33 mouse cellular contexts compared by ENCODE assay signal in the genomic region with DNA sequence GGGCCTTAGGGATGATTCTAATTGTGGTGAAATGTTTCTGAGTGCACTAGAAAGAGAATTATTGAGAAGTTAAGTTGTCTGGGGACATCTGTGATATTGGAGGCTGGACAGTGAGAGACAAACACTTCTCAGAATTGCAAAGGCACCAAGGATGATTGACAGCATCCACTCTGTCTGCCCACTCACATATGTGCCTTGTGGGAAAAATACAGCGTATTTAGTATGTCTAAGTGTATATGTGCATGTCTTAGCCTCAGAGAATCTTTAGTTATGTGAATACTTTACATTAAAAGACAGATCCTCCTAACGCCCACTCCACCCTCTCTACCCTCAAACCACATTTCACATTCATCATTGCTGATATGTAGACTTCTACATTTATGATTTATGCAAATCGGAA.
"Had no signal": no experiment of that assay in that cellular context is flagged by ENCODE, and none has a peak within 500 bp of the region (broad histone marks: within the 10 kb centered on the region; RNA-seq: fewer than 3 reads in every experiment).

No protein-coding gene starts in this region.

- ATAC-seq: liver, embryonic 12.5 days; liver, postnatal 0 days; lung, postnatal 0 days; midbrain, embryonic 13.5 days; midbrain, embryonic 15.5 days; midbrain, embryonic 16.5 days had no signal

- H3K4me1 ChIP-seq: limb, embryonic 10.5 days; limb, embryonic 12.5 days; limb, embryonic 13.5 days; limb, embryonic 15.5 days; liver, embryonic 12.5 days; liver, embryonic 13.5 days; liver, embryonic 15.5 days; lung, embryonic 15.5 days; megakaryocyte, embryonic 14.5 days; midbrain, embryonic 10.5 days; midbrain, embryonic 12.5 days; midbrain, embryonic 13.5 days; midbrain, embryonic 15.5 days; neural tube, embryonic 12.5 days; neural tube, embryonic 13.5 days had no signal

- H3K9ac ChIP-seq: limb, embryonic 12.5 days; limb, embryonic 13.5 days; limb, embryonic 15.5 days; liver, embryonic 12.5 days; liver, embryonic 13.5 days; liver, embryonic 14.5 days; liver, embryonic 15.5 days; liver, postnatal 0 days; lung, embryonic 14.5 days; lung, embryonic 15.5 days; midbrain, embryonic 12.5 days; midbrain, embryonic 13.5 days; midbrain, embryonic 15.5 days; neural tube, embryonic 12.5 days; neural tube, embryonic 13.5 days had no signal

- H3K36me3 ChIP-seq: limb, embryonic 10.5 days; limb, embryonic 12.5 days; limb, embryonic 13.5 days; limb, embryonic 15.5 days; liver, embryonic 12.5 days; liver, embryonic 13.5 days; liver, embryonic 15.5 days; lung, embryonic 15.5 days; midbrain, embryonic 10.5 days; midbrain, embryonic 12.5 days; midbrain, embryonic 13.5 days; midbrain, embryonic 15.5 days; neural tube, embryonic 12.5 days; neural tube, embryonic 13.5 days had no signal

- DNase-seq: left cerebral cortex, postnatal 4 days; liver; liver, embryonic 13.5 days; liver, postnatal 0 days; lung, adult 18-20 months; lung, adult 2 months; lung, embryonic 14.5 days; lung, postnatal 10 days; lung, postnatal 14 days; lung, postnatal 36 days; lung, postnatal 4 days; midbrain, embryonic 14.5 days had no signal

- H3K9me3 ChIP-seq: limb, embryonic 10.5 days; limb, embryonic 12.5 days; limb, embryonic 13.5 days; limb, embryonic 15.5 days; liver, embryonic 12.5 days; liver, embryonic 13.5 days; liver, embryonic 15.5 days; lung, embryonic 15.5 days; midbrain, embryonic 10.5 days; midbrain, embryonic 12.5 days; midbrain, embryonic 13.5 days; midbrain, embryonic 15.5 days; neural tube, embryonic 12.5 days; neural tube, embryonic 13.5 days had no signal

- H3K4me3 ChIP-seq: limb, embryonic 10.5 days; limb, embryonic 12.5 days; limb, embryonic 13.5 days; limb, embryonic 15.5 days; liver, embryonic 12.5 days; liver, embryonic 13.5 days; liver, embryonic 15.5 days; lung, embryonic 15.5 days; megakaryocyte, embryonic 14.5 days; midbrain, embryonic 10.5 days; midbrain, embryonic 12.5 days; midbrain, embryonic 13.5 days; midbrain, embryonic 15.5 days; myocyte; neural tube, embryonic 12.5 days; neural tube, embryonic 13.5 days had no signal

- H3K4me2 ChIP-seq: limb, embryonic 12.5 days; limb, embryonic 13.5 days; limb, embryonic 15.5 days; liver, embryonic 11.5 days; liver, embryonic 12.5 days; liver, embryonic 13.5 days; liver, embryonic 15.5 days; lung, embryonic 14.5 days; lung, embryonic 15.5 days; midbrain, embryonic 11.5 days; midbrain, embryonic 12.5 days; midbrain, embryonic 13.5 days; midbrain, embryonic 15.5 days; neural tube, embryonic 12.5 days; neural tube, embryonic 13.5 days had no signal

- H3K27ac ChIP-seq: limb, embryonic 10.5 days; limb, embryonic 12.5 days; limb, embryonic 13.5 days; limb, embryonic 15.5 days; liver, embryonic 12.5 days; liver, embryonic 13.5 days; liver, embryonic 14.5 days; liver, embryonic 15.5 days; lung, embryonic 15.5 days; macrophage; midbrain, embryonic 10.5 days; midbrain, embryonic 12.5 days; midbrain, embryonic 13.5 days; midbrain, embryonic 15.5 days; neural tube, embryonic 12.5 days; neural tube, embryonic 13.5 days had no signal

- H3K27me3 ChIP-seq: limb, embryonic 12.5 days; limb, embryonic 13.5 days; limb, embryonic 15.5 days; liver, embryonic 12.5 days; liver, embryonic 13.5 days; liver, embryonic 15.5 days; lung, embryonic 15.5 days; megakaryocyte, embryonic 14.5 days; midbrain, embryonic 12.5 days; midbrain, embryonic 13.5 days; midbrain, embryonic 15.5 days; neural tube, embryonic 12.5 days; neural tube, embryonic 13.5 days had no signal
